Mouse (Mus musculus) granulocyte monocyte progenitor cell, adult 5-6 weeks (primary cell): ENCODE results near the gene Cldnd1. TPM values are rescaled to one million over a fixed set of nuclear protein-coding genes. Genes with fewer than 3 reads are reported as not detected.

ENCODE experiments used
- ATAC-seq: replicated peaks from 2 replicates; pipeline ENCODE4 v1.8.0; 2016; ENCODE audit warnings: mild to moderate bottlenecking, moderate TSS enrichment, inconsistent platforms; ENCODE audit not compliant: poor library complexity, severe bottlenecking
- total RNA-seq, 2 experiments: library from RNA; stranded (forward) in 1 of 2; stranded (reverse) in 1 of 2; fragments of 200-712, 200-1000 nt in 1 of 2; fragments of >200 nt in 1 of 2; fragmentation: Nextera tagmentation in 1 of 2; gene quantifications; 2 replicates each; pipeline ENCODE4 v1.2.3; 2014 to 2017

Cldnd1 gene
- 27.8 and 57.0 TPM in 2 replicates for total RNA-seq (2014; fragmentation: Nextera tagmentation)
- total RNA-seq (2017), result 13.4 and 23.7 TPM in 2 replicates

DNA sequence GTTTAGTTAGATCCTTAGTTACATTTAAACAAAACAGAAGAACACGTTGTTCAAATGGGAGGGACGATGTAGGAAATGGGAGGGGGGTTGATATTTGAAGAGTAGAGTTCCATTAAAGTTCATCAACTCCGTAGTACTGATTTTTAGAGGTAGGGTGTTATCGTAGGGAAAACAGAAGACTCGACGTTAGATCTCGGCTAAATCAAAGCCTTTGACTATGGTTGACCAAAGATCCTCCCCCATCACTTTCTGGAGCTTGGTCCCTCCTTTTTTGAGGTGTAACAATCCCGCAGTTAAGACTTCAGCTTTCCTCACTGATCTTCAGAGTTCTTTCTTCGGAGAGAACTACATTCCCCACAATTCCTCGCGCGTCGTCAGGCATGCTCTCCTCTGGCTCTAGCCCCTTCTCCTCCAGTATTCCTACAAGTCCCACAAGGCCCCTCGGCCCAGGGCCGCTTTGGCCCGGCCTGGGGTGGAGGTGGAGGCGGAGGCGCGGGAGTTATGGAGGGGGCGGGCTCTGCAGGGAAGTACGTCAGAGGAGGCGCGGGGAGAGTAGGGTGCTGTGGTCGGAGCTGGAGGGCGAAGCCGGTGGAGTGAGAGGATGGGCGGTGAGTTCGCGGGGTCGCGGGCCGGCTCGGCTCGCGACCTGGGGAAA, at the start of gene Cldnd1:
Cldnd1 (plus strand) TSS at position 434 of the 655 bp plus-strand sequence.
- ATAC-seq, result peak; percentile 97

DNA sequence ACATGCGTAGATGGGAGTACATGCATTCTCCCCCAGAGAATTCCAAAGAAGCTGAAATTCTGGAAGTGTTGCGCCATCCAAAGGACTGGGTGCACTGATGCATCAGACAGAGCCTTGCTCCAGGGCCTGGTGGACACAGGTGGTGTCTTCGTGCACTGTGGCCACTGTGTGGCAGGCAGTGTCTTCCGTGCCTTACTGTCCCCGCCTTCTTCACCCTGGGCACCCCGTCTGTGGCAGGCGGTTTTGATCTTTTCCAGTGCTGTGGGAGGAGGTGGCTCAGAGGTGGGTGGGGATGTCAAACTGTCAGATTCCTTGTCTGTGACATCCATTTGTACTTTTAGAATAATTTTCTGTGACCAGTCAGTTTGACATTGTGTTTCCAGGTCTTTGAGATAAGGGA, 49.0 kb upstream of the Cldnd1 start:
- no peak; the same call in 1 of the 2 replicates for ATAC-seq

DNA sequence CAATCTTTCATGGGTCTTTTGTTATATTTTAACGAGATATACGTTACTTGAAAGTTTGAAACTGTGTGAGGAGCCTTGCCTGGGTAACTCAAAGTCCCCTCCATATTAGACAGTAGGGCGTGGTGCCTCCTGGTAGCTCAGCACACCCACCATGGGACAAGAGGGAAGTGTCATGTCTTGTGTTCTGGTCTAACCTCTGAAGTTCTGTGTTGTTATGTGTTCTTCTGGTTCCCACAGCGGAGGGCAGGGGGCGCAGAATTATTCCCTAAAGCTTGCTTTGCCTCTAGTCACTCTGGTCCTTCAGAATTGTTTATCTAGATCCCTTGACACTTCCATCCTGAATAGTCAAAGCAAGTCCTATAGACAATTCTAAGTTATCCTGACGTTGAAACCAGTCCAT, 45.7 kb upstream of the Cldnd1 start:
- ATAC-seq, result no peak

DNA sequence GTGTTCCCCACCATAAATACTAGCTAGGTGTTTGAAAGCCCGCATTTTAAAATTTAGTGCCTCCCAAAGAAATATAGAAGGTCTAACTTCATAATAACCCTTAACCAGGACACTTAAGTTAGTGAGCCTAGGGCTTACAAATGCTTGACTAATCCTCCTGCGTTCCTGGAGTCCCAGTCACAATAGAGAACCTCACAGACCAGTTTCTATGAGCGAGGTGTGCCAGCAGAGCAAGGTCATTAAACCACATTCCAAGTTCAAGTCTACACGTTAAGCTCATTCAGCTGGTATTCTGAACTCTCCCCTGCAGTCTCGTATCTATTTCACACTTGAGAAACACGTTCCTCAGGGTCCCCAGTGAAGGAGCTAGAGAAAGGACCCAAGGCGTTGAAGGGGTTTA, 44.8 kb upstream of the Cldnd1 start:
- no peak for ATAC-seq

DNA sequence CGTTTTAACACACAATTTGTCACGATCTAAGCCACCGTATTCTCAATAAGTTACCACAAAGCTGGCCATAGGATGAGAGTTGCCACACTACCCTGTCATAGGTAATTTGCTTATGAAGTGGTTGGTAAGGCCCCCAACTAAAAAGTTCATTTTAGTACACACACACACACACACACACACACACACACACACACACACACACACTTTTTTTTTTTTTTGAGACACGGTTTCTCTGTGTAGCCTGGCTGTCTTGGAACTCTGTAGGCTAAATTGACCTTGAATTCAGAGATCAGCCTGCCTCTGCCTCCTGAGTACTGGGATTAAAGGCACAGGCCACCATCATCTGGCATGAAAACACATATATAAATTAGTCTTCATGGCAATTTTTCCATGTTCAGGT, 43.8 kb upstream of the Cldnd1 start:
- no peak for ATAC-seq

DNA sequence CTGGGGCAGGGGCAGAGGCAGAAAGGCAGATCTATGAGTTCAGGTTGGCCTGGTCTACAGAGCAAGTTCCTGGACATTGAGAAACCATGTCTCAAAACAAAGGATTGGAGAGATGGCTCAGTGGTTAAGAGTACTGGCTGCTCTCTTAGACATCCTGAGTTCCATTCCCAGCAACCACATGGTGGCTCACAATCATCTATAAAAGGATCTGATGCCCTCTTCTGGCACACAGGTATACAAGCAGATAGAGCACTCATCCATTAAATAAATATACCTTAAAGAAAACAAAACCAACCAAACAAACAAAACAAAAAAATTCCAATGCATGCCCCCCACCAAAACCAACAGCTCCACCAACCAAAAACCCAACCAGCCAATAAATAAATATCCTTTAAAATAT, 43.2 kb upstream of the Cldnd1 start:
- no peak for ATAC-seq

DNA sequence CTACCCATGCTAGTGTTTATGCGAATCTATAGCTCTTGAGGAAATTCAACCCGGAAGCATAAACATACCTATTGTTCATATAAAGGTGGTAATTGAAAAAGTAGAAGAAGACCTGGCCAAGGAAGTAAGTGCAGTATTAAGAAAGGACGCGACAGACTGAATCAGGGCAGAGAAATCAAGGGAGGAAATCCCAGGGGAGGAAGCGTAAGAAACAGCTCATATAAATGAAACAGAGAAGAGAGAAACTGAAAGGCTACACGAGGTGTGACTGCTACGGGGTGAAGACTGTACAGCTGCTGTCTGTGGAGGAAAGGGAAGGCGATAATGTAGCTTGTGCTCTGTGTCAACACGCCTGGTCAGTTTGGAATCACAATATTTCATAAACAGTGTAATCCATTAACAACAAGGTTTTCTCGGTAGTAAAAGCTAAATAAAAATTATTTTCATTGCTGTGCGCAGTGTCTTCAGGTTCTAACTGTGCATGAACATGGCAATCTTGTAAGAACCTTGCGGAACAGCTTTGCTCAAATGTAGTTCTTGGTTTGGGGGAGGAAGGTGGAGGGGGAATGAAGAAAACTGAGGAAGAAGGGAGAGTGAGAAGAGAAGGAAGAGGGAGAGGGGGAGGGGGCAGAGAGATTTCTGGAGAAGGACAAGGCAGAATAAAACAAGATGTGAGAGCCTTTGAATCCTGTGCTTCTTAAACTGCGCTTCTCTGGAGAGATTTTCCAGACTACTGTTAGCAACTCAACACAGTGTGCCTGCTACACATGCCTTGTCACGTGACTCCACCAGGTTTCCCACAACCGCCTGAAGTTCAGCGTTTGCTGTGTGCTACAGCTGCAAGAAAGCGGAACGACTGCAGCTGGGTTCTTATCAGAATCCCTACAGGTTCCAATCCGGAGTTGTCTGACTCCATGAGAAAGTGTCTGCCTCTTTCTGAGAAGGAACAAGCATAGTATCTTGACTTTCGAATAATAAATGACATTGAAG, 41.9 kb upstream of the Cldnd1 start:
- ATAC-seq, result peak; percentile 54

DNA sequence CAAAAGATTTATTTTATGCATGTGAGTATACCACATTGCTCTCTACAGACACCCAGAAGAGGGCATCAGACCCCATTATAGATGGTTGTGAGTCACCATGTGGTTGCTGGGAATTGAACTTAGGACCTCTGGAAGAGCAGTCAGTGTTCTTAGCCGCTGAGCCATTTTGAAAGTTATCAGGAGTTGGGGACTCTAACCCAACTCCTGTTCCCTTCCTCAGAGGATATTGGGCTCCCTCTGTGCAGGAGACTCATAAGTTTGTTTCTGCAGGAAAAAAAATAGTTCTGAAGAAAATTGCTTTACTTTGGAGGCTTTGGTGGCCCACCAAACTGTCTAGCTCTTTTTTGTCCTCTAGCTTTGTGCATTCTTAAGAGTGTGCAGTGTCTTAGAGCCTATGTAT, 39.2 kb upstream of the Cldnd1 start:
- no peak for ATAC-seq

DNA sequence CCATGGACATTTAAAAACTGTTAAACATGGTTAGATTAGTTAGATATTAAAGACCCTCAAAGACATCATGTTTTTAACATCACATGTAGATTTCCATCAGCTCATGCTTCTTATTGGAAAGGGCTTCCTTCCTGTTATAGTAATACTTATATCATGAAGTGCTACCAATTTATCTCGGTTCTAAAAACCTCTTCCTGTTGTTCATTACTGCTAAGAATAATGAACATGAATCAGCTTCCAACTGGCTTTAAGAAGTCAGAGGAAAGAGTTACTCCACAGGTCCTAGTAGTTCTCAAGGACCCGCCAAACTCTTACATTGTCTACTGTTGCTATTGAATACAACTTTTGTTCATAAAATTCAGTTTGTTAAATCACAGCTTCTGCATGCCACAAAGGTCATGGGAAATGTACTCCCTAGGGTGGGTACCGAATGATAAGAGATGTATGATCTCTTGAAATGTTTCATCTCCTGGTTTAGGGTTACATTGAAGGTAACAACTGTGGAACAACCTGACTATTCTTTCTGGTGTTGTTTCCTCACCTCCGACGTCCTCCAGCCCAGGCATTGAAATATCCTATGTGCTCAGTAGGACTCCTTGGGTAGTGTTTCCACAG, 38.0 kb upstream of the Cldnd1 start:
- peak; percentile 10 for ATAC-seq

DNA sequence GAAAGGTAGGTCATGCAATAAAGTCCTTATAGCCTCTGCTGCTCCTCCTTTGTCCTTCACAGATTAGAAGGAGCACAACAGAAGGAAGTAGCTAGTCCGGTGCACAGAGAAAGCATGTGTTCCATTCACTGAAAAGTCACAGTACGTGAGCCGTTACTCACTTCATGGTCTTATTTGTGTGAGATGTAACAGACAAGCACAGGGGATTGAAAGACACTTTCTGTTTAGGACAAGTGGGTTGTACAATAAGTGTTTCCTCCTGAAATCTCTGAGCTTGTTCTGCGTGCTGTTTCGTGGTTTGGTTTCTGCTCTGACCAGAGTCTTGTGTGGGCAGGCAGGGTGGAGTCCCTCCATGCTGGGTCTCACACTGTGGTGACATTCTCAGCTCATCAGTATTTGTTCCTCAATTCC, 37.4 kb upstream of the Cldnd1 start:
- ATAC-seq, result peak; percentile 85

DNA sequence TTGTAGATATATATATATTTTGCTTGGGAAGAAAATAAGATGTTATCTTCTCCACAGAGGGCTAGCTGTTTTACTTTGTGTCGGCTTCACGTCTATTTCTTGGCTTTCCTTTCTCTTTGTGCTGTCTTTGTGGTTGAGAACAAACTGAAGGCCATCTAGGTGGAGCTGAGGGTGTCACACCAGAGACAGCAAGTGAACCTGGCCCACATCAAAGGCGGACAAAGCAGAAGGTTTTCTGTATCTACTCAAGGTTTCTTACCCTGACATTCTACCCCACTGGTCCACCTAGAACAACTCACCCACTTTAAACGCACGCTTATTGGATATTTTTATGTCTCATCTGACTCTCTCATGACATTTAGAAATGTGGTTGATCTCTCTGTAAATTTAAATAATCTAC, 33.6 kb upstream of the Cldnd1 start:
- ATAC-seq, result no peak

DNA sequence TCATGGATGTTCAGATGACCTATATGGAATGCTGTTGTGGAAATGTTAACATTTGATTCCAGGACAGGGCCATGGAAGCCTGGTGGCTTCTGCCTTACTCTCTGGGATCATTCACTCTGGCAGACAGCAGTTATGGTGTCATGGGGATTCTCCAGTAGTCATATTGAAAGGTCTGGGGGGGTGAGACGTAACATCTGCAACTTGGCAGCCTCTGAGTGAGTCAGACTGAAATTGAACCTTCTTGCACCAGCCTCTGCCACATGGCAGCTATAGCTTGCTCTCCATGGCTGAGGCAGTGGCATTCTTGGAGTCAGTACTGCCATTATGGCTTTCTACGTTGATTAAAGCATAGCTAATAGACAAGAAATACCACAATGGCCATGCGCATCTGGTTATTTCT, 30.9 kb upstream of the Cldnd1 start:
- ATAC-seq, result no peak

DNA sequence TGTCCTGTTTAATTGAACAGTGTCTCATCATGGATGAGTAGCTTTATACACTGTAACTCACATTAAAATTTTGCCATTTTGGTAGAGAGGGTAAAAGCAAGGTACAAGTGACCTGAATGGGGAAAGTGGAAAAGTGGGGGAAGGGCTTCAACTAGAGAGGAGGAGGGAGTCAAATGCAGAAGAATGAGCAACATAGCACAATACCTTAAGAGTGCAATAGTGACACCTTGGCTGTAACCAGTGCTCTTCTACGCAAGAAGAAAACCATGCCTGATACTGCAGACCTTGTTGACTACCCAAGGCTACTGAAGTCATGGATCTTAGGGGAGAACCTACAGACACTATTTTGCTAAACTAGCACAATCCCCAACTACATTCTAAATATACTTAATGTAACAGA, 30.4 kb upstream of the Cldnd1 start:
- ATAC-seq, result no peak

DNA sequence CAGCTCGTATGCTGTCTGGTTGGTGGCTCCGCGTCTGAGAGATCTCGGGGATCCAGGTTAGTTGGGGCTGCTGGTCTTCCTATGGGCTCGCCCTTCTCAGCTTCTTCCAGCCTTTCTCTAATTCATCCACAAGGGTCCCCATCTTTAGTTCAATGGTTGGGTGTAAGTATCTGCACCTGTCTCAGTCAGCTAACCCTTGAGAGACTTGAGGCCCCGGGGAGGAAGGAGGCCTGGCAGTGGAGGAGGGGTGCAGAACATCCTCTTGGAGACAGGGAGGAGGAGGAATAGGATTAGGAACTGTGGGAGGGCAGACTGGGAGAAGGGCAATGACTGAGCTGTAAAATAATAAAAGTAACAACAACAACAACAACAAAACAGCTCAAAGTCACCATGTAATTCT, 27.5 kb upstream of the Cldnd1 start:
- no peak for ATAC-seq

DNA sequence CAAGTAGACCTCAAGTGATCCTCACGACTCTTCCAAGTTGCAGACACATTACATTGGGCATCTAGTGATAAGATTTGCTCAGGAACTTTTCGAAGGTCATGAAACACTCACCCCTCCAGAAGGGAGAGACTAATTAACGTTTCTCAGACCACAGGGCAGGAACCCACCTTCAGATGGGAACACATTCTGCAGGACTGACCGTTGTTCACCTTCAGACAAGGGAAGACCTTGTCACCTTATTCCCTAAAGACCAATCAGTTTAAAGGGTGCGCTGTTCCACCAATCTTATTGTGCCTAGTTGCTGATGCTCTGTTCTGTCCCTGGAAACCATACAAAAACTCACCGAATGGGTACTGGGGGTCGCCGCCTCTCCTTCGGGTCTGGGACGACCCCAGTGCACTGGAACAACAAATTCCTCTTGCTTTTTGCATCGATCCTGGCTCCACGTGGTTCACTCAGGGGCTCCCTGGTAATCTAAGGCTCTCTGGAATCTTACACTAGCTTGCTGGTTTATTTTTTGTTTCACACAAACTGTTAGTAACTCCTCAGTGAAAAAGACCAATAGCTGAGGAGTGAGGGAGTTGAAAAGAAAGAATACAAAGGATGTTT, 26.8 kb upstream of the Cldnd1 start:
- ATAC-seq, result no peak

DNA sequence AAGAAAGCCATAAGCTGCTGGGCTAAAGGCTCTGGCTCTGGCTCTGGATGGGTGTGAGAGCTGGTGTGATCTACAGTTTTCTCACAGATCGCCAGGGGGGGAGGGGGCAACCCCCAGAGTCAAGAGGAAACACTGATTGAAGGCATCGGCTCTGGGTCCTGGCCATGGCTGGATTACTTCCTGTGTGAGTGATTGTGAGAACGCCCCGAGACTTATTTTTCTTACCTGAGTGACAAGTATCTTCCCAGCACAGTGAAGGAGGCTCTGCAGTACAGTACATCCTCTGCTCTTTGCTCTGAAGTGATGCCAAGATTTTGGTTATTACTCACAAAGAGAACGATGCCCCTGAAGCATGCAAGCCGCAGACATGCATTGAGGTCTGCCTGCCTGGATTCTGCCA, 25.9 kb upstream of the Cldnd1 start:
- ATAC-seq, result no peak

DNA sequence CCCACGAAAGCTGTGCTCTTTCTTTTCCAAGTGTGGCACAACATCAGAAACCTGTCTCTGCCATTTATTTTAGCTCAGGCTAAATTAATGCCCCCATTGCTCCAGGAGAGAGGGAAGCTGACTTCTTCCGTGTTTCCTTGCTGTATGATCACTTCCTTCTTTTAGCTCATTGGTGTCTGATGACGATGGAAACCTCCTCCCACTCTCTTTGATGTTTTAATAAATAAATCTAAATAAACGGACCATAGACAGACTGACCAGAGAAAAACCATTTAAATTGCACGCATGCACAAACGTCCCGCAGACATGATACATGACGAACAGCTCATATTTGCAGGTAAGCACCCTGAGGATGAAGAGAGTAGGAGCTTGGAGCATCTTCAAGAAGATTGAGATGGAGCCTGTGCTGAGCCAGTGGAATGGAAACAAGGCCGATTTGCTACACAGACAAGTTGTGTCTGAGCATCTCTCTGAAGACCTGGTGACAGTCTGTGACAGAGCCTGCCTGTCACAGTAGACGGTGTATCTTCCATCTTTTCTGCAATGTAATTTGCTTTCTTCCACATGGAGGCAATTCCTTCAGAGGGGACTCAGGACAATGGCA, 25.3 kb upstream of the Cldnd1 start:
- peak; percentile 82 for ATAC-seq

DNA sequence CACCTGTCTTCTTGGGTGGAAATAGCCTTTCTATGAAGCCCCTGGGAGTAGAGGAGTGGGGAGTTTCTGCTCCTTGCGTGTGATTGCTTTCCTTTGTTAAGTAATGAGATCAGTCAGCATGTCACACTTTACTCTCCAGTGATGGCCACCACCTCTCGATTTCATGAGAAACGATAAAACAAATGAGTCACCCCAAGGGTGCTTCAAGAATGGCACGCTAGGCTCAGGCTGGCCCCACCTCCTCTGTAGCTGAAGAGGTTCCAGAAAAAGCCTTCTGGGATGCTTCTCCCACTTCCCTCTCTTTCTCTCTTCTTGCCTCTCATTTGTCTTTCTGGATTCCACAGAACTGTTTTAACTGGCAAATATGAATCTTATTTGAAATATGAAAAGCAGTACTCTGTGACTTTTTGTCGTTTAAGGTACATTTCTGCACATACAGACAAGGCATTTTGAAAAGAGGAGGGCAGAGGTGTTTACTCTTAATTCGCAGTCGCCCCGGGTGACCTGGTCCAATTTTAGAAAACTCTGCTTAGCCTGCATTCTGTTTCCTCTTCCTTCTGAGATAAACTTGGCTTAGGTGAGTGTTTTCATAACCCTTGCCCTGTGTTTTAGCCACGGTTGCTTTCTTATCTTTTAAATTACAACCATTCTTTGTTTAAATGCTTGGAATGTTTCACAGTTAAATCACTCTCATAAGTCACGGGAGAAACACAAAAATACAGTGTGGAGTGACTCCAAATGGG, 24.2 kb upstream of the Cldnd1 start:
- ATAC-seq, result no peak

DNA sequence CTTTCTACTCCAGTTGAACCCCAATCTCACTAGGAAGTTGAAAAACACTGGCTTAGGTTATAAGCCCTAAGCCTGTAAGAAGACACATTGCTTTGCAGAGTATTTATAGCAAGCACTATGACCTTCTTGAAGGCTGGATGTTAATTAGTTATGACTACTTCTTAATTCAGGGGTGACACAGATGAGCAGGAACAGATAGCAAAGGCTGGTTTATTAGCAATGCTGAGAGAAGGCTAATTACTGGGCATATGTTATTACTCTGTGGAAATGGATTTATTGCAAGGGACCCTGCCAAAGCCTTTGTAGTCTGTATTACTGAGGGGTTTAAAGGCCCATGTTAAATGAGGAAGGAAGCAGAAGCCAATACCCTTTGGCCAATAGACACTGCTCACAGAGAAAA, 22.7 kb upstream of the Cldnd1 start:
- 0 out of 2 replicates have a peak, but pooled peaks have one; percentile 12 for ATAC-seq
